ENCODE assay signal across 29 mouse cellular contexts in genomic region chr9:57494970-57495369, GRCm38 (mm10). TPM values are rescaled to one million over a fixed set of nuclear protein-coding genes. Genes with fewer than 3 reads are reported as not detected.
"Had no signal": no experiment of that assay in that cellular context is flagged by ENCODE, and none has a peak within 500 bp of the region (broad histone marks: within the 10 kb centered on the region; RNA-seq: fewer than 3 reads in every experiment).

No protein-coding gene starts in this region.

- H3K4me3 ChIP-seq: gastrocnemius, adult 2 months; heart, adult 2 months; heart, embryonic 13.5 days; heart, embryonic 15.5 days; hindbrain, embryonic 10.5 days; hindbrain, embryonic 12.5 days; intestine, embryonic 15.5 days; layer of hippocampus, adult 2 months; limb, embryonic 13.5 days; limb, embryonic 15.5 days; liver, embryonic 12.5 days had no signal

- H3K4me2 ChIP-seq: heart, embryonic 11.5 days; heart, embryonic 13.5 days; heart, embryonic 15.5 days; hindbrain, embryonic 12.5 days; hindbrain, embryonic 14.5 days; intestine, embryonic 15.5 days; limb, embryonic 13.5 days; limb, embryonic 15.5 days; liver, embryonic 12.5 days had no signal

- DNase-seq: gastrocnemius, adult 2 months; gastrocnemius, postnatal 10 days; gastrocnemius, postnatal 36 days; heart, adult 11 months; heart, adult 2 months; heart, postnatal 14 days; heart, postnatal 4 days; kidney, adult 18-20 months; kidney, adult 8-10 months; kidney, postnatal 10 days; kidney, postnatal 25 days; kidney, postnatal 4 days; left cerebral cortex, postnatal 4 days had no signal

- ATAC-seq: hindbrain, embryonic 16.5 days; inflammation-experienced regulatory T-cells, adult 6 months; intestine, embryonic 15.5 days; intestine, postnatal 0 days; liver, embryonic 12.5 days had no signal

- H3K4me1 ChIP-seq: heart, embryonic 15.5 days; hindbrain, embryonic 10.5 days; intestine, embryonic 15.5 days; limb, embryonic 13.5 days; limb, embryonic 15.5 days; liver, embryonic 12.5 days had no signal

- H3K9me3 ChIP-seq: heart, embryonic 15.5 days; hindbrain, embryonic 10.5 days; hindbrain, embryonic 12.5 days; intestine, embryonic 15.5 days; limb, embryonic 13.5 days; limb, embryonic 15.5 days; liver, embryonic 12.5 days had no signal

- H3K9ac ChIP-seq: heart, embryonic 13.5 days; heart, embryonic 15.5 days; hindbrain, embryonic 12.5 days; hindbrain, embryonic 14.5 days; intestine, embryonic 15.5 days; limb, embryonic 13.5 days; limb, embryonic 15.5 days; liver, embryonic 12.5 days; liver, embryonic 14.5 days had no signal

- H3K27ac ChIP-seq: gastrocnemius, adult 2 months; heart, adult 2 months; heart, embryonic 13.5 days; heart, embryonic 15.5 days; hindbrain, embryonic 10.5 days; hindbrain, embryonic 12.5 days; hindbrain, embryonic 14.5 days; intestine, embryonic 15.5 days; layer of hippocampus, adult 2 months; limb, embryonic 13.5 days; limb, embryonic 15.5 days; liver, embryonic 12.5 days; liver, embryonic 14.5 days had no signal

- H3K36me3 ChIP-seq: heart, embryonic 13.5 days; heart, embryonic 15.5 days; hindbrain, embryonic 10.5 days; hindbrain, embryonic 12.5 days; intestine, embryonic 15.5 days; limb, embryonic 13.5 days; limb, embryonic 15.5 days; liver, embryonic 12.5 days had no signal

RNA-seq across cellular contexts. Expression of gene Rpp25, which starts 8.9 kb away (rescaled TPM):
- total RNA-seq: gastrocnemius, adult 2 months; gastrocnemius, postnatal 10 days; gastrocnemius, postnatal 36 days; liver, adult 2 months had no signal
- polyA plus RNA-seq: inflammation-experienced regulatory T-cells, adult 6 months; liver, adult 2 months had no signal

RNA-seq across cellular contexts. Expression of gene Scamp5, which starts 27.1 kb away (rescaled TPM):
- polyA plus RNA-seq: inflammation-experienced regulatory T-cells, adult 6 months had no signal
